Mouse (Mus musculus) lung, embryonic 16.5 days (tissue): ENCODE measurements around the gene Apcs. TPM values are rescaled to one million over a fixed set of nuclear protein-coding genes. Genes with fewer than 3 reads are reported as not detected.

ENCODE experiments used
- ATAC-seq: fragments of 200-750 bp; cut with Nextera tagmentation; 2 replicates; pipeline ENCODE4 v1.8.0; 2017; ENCODE audit warnings: low read depth, mild to moderate bottlenecking, moderate library complexity
- H3K27ac ChIP-seq: fragments of 300-500 bp; sonication (generic); 2 replicates; pipeline ENCODE4 v1.5.1; 2014; ENCODE audit warnings: mild to moderate bottlenecking, control low read depth, low read length
- H3K27me3 ChIP-seq: fragments of 300-500 bp; sonication (generic); 2 replicates; pipeline ENCODE4 v1.6.1; 2014; ENCODE audit warnings: low read depth, low read length, mixed read lengths; ENCODE audit not compliant: control insufficient read depth, insufficient read depth
- H3K36me3 ChIP-seq: fragments of 300-500 bp; sonication (generic); 2 replicates; pipeline ENCODE4 v1.6.1; 2014; ENCODE audit warnings: low read length; ENCODE audit not compliant: control insufficient read depth, insufficient read depth
- H3K4me1 ChIP-seq: fragments of 300-500 bp; sonication (generic); replicated peaks from 2 replicates; pipeline ENCODE4 v1.6.1; 2014; ENCODE audit warnings: low read length, mixed read lengths; ENCODE audit not compliant: control insufficient read depth, insufficient read depth
- H3K4me2 ChIP-seq: fragments of 300-500 bp; sonication (generic); 2 replicates; pipeline ENCODE4 v1.6.1; 2014; ENCODE audit warnings: low read depth, low read length, control low read depth
- H3K4me3 ChIP-seq: fragments of 300-500 bp; sonication (generic); 2 replicates; pipeline ENCODE4 v1.5.1; 2014; ENCODE audit warnings: mild to moderate bottlenecking, low read length, control low read depth
- H3K9ac ChIP-seq: fragments of 300-500 bp; sonication (generic); 2 replicates; pipeline ENCODE4 v1.6.1; 2014; ENCODE audit warnings: low read length, control low read depth
- H3K9me3 ChIP-seq: fragments of 300-500 bp; sonication (generic); 2 replicates; pipeline ENCODE4 v1.6.1; 2016; ENCODE audit warnings: low read length; ENCODE audit not compliant: control insufficient read depth
- WGBS: fragments of 180-500 bp; shearing (Covaris S2); extraction: QIAGEN DNeasy Blood & Tissue Kit; methylation state at CpG from one replicate; pipeline ENCODE4 v1.1.7; 2014; 5-methylcytosine and 5-hydroxymethylcytosine counted together
- polyA plus RNA-seq: library from polyadenylated mRNA; unstranded; fragments of >200 nt; fragmentation: Nextera tagmentation; extraction: Ambion mirVana; gene quantifications from 2 replicates; pipeline ENCODE4 v1.2.1, GENCODE M21; 2015

The Apcs gene
- 0.15 and 1.9 TPM in 2 replicates for polyA plus RNA-seq

DNA sequence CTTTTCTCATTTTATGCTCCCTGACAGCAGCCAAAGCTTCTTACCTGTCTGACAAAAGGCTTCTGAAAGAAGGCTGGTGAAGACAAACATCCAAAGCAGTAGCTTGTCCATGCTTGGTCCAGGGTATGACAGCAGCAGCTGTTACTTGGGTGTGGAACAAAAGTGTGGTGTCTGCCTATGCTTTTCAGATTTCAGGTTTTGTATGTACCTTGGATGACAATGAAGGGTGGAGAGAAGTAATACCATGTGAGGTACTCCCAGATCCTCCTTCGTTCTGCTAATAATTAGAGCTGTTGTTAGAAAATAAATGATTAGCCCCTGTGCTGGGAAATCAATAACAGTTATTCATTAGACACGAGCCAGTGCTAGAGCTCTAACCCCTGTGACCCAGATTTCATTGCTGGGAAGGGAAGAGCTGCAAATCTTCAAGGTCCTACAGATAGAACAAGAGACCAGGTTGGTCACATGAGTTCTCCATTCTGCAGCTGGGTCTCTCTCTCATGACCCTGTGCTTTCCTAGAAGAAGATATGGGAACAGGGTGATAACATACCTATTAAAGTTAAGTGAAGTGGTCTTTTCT is at the start of gene Apcs:
Gene Apcs, minus strand, starts transcription at position 265 of the 581 bp plus-strand sequence.
- Histone ChIP-seq H3K9ac (no peak within 1 kb of the TSS), H3K4me1 (no peaks in the 10 kb centered on the region), H3K36me3 (no peaks in the 10 kb centered on the region), H3K4me2 (no peak within 1 kb of the TSS), H3K27ac (no peak within 1 kb of the TSS), H3K27me3 (no peaks in the 10 kb centered on the region), H3K9me3 (no peaks in the 10 kb centered on the region), H3K4me3 (no peak within 1 kb of the TSS)
- WGBS, result 50% methylated on average over 2 of the region's 2 CpGs
- ATAC-seq, result no peak

- Histone ChIP-seq H3K36me3 (no peaks in the 10 kb centered on the region), H3K27ac (no peak overlapping the region), H3K27me3 (no peaks in the 10 kb centered on the region), H3K4me2 (no peak overlapping the region), H3K9me3 (no peaks in the 10 kb centered on the region), H3K4me3 (no peak overlapping the region), H3K9ac (no peak overlapping the region), H3K4me1 (no peaks in the 10 kb centered on the region)
- 94% methylated on average over 2 of the region's 2 CpGs for WGBS
- ATAC-seq, result no peak
Observed at GRCm38 (mm10) chr1:172932197-172932596, 37.4 kb upstream of the Apcs start.

- Histone ChIP-seq H3K4me2 (no peak overlapping the region), H3K27me3 (no peaks in the 10 kb centered on the region), H3K9me3 (no peaks in the 10 kb centered on the region), H3K4me1 (no peaks in the 10 kb centered on the region), H3K27ac (no peak overlapping the region), H3K9ac (no peak overlapping the region), H3K4me3 (no peak overlapping the region), H3K36me3 (no peaks in the 10 kb centered on the region)
- ATAC-seq, result no peak
- WGBS, result 76% methylated on average over 2 of the region's 2 CpGs
Observed at GRCm38 (mm10) chr1:172918450-172918849, 23.6 kb upstream of the Apcs start.

DNA sequence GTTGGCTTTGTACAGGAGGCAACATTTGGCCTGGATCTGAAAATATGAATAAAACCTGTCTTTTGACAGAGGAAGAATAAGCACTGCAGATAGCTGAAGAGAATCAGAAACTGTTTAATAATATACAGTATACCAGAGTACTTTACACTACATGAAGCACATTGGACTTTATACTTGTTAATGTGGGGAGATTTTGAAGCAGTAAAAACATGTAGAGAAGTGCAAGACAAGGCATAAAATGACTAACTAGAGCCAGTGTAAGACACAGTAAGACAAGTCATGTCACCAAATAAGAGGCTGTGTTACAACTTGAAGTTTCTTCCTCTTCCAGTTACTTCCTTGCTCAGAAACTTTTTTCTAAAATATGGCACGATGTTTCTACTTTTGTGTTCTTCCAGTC is 22.3 kb upstream of the Apcs start:
- Histone ChIP-seq H3K27me3 (no peaks in the 10 kb centered on the region), H3K27ac (no peak overlapping the region), H3K4me1 (no peaks in the 10 kb centered on the region), H3K9ac (no peak overlapping the region), H3K4me3 (no peak overlapping the region), H3K9me3 (no peaks in the 10 kb centered on the region), H3K4me2 (no peak overlapping the region), H3K36me3 (no peaks in the 10 kb centered on the region)
- ATAC-seq, result no peak
- 71% methylated on average over 1 of the region's 1 CpGs for WGBS

GRCm38 (mm10) chr1:172903313-172903712 is 8.5 kb upstream of the Apcs start:
- no peak overlapping the region for H3K27ac ChIP-seq
- H3K4me3 ChIP-seq, result no peak overlapping the region
- no peaks in the 10 kb centered on the region for H3K9me3 ChIP-seq
- no peak overlapping the region for H3K4me2 ChIP-seq
- no peaks in the 10 kb centered on the region for H3K36me3 ChIP-seq
- no peak for ATAC-seq
- no peak overlapping the region for H3K9ac ChIP-seq
- no peaks in the 10 kb centered on the region for H3K27me3 ChIP-seq
- H3K4me1 ChIP-seq, result no peaks in the 10 kb centered on the region

- 87% methylated on average over 2 of the region's 2 CpGs for whole genome bisulfite sequencing
- H3K4me2 ChIP-seq, result no peak overlapping the region
- no peaks in the 10 kb centered on the region for H3K27me3 ChIP-seq
- no peak overlapping the region for H3K27ac ChIP-seq
- H3K4me1 ChIP-seq, result no peaks in the 10 kb centered on the region
- no peak overlapping the region for H3K4me3 ChIP-seq
- ATAC-seq, result no peak
- no peaks in the 10 kb centered on the region for H3K9me3 ChIP-seq
- no peak overlapping the region for H3K9ac ChIP-seq
- H3K36me3 ChIP-seq, result no peaks in the 10 kb centered on the region
Observed at GRCm38 (mm10) chr1:172895435-172895834, 594 bp upstream of the Apcs start.

- H3K4me2 ChIP-seq, result no peak overlapping the region
- H3K4me3 ChIP-seq, result no peak overlapping the region
- no peak for ATAC-seq
- H3K36me3 ChIP-seq, result no peaks in the 10 kb centered on the region
- no peaks in the 10 kb centered on the region for H3K4me1 ChIP-seq
- H3K27ac ChIP-seq, result no peak overlapping the region
- no peaks in the 10 kb centered on the region for H3K9me3 ChIP-seq
- no peaks in the 10 kb centered on the region for H3K27me3 ChIP-seq
- WGBS, result 52% methylated on average over 1 of the region's 1 CpGs
- H3K9ac ChIP-seq, result no peak overlapping the region
Observed at GRCm38 (mm10) chr1:172876675-172877074, 18.2 kb downstream of the Apcs start.

DNA sequence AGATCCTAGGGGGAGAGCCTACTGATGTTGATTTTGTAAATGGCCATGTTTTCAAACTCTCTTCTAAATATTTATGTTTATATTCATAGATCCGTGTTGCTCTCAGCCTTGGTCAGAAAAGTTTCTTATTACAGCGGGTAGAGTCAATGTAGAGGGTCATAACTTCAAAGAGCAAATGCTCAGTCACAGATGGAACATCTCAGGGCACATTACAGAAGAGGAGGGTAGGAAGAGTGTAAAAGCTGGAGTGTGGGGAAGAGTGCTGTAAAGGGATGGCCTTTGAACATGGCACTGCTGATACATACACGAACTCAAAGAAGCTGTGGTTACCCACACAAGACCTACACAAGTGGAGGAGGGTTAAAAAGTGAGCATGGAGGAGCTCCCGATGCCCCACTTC is 19.6 kb downstream of the Apcs start:
- Histone ChIP-seq H3K27ac (no peak overlapping the region), H3K9me3 (no peaks in the 10 kb centered on the region), H3K27me3 (no peaks in the 10 kb centered on the region), H3K4me2 (no peak overlapping the region), H3K4me3 (no peak overlapping the region), H3K4me1 (no peaks in the 10 kb centered on the region), H3K36me3 (no peaks in the 10 kb centered on the region), H3K9ac (no peak overlapping the region)
- 49% methylated on average over 4 of the region's 4 CpGs for WGBS
- ATAC-seq, result 0 out of 2 replicates have a peak, but pooled peaks have one; percentile 31

DNA sequence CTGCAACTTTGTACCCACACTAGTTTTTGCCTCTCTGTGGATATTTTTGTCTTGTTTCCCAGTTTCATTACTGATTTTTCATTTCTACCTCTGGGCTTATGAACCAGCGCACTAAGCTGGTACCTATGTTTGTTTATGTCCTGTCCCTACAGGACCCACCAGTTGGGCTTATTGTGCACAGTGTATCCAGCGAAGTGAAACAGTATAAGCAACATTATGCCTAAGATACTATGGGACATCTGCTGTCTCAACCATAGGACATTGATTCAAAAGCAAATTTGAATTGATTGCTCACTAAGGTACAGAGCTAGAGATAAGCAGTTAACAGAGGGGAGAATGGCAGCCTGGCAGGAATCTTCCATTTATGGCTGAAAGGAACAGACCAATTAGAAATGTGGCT is 46.7 kb downstream of the Apcs start:
- ATAC-seq, result no peak
- H3K27ac ChIP-seq, result no peak overlapping the region
- H3K27me3 ChIP-seq, result no peaks in the 10 kb centered on the region
- H3K9ac ChIP-seq, result no peak overlapping the region
- 79% methylated on average over 2 of the region's 2 CpGs for WGBS
- H3K9me3 ChIP-seq, result no peaks in the 10 kb centered on the region
- no peaks in the 10 kb centered on the region for H3K4me1 ChIP-seq
- no peak overlapping the region for H3K4me3 ChIP-seq
- H3K4me2 ChIP-seq, result no peak overlapping the region
- no peaks in the 10 kb centered on the region for H3K36me3 ChIP-seq
